Mouse (Mus musculus): ENCODE measurements around the gene Vwa3a. TPM values are rescaled to one million over a fixed set of nuclear protein-coding genes. Genes with fewer than 3 reads are reported as not detected.

The Vwa3a gene
- polyA plus RNA-seq, 1 experiment from 2014 or later, result 1.1 TPM

DNA sequence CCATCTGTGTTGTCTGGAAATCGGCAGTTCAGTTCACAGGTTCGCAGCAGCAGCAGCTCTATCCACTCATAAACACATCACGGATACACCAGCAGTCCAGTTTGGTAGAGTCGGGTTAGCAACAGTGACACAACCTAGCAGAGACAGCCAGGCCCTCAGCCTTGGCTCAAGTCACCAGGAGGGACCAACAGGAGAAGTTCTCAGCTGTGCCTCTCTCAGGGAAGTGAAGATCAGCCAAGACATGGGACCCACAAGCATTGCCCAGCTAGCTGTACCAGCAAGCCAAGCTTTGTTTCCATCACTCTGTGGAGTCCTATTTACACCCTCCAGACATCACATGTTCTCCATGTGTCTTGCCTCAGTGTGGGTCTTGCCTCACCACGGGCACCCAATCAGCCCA is 7.7 kb downstream of the Vwa3a start:
- 70% methylated on average over 5 of the region's 5 CpGs for WGBS
- Histone ChIP-seq H3K9me3 (replicated peaks) (no peaks in the 10 kb centered on the region), H3K9ac (no peak overlapping the region), H3K27ac (peak overlapping the region; percentile 60; the same call in 1 of the 2 replicates), H3K27me3 (no peaks in the 10 kb centered on the region), H3K36me3 (no peaks in the 10 kb centered on the region), H3K4me3 (no peak overlapping the region), H3K4me2 (no peak overlapping the region), H3K4me1 (replicated peaks) (no peaks in the 10 kb centered on the region; the same call in 1 of the 2 replicates)
- ATAC-seq (replicated peaks; ENCODE audit: insufficient number of reproducible peaks, insufficient read depth, low FRiP score, low read depth), result no peak

DNA sequence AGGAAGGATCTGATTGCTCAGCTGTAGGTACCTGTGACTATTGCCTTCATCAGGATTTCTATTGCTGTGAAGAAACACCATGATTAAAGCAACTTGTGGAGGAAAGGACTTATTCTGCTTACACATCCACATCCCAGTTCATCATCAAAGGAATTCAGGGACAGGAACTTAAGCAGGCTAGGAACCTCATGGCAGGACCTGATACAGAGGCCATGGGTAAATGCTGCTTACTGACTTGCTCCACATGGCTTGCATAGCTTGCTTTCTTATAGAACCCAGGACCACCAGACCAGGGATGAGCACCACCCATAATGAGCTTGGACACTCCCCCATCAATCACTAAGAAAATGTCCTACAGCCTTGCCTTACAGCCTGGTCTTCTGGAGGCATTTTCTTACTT is 9.4 kb downstream of the Vwa3a start:
- Histone ChIP-seq H3K4me2 (no peak overlapping the region), H3K27ac (no peak overlapping the region), H3K9ac (no peak overlapping the region), H3K36me3 (no peaks in the 10 kb centered on the region), H3K4me3 (no peak overlapping the region), H3K9me3 (replicated peaks) (no peaks in the 10 kb centered on the region), H3K27me3 (no peaks in the 10 kb centered on the region), H3K4me1 (replicated peaks) (no peaks in the 10 kb centered on the region; the same call in 1 of the 2 replicates)
- no peak for ATAC-seq (replicated peaks; ENCODE audit: insufficient number of reproducible peaks, insufficient read depth, low FRiP score, low read depth)

DNA sequence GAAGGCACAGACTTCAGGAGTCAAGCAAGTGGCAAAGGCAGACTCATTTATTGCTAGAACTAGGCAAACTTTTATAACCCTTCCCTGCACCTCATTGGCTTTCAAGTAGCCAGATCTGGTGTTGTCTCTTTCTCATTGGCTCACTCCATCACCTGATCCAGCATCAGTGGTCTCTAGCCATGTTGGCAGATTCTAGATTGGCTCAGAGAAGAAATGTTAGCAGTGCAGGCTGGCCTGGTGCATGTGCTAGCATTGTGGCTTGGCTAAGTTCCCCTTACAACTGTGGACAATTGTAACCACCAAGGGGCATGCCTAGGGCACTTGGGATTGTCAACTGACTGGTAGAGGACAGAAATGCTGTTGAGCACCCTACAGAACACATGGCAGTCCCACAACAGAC is 12.2 kb downstream of the Vwa3a start:
- H3K27me3 ChIP-seq, result no peaks in the 10 kb centered on the region
- H3K4me1 ChIP-seq (replicated peaks), result no peaks in the 10 kb centered on the region; the same call in 1 of the 2 replicates
- no peaks in the 10 kb centered on the region for H3K36me3 ChIP-seq
- H3K4me3 ChIP-seq, result no peak overlapping the region
- no peak for ATAC-seq (replicated peaks; ENCODE audit: insufficient number of reproducible peaks, insufficient read depth, low FRiP score, low read depth)
- H3K9ac ChIP-seq, result no peak overlapping the region
- no peak overlapping the region for H3K4me2 ChIP-seq
- no peaks in the 10 kb centered on the region for H3K9me3 ChIP-seq (replicated peaks)
- no peak overlapping the region for H3K27ac ChIP-seq

DNA sequence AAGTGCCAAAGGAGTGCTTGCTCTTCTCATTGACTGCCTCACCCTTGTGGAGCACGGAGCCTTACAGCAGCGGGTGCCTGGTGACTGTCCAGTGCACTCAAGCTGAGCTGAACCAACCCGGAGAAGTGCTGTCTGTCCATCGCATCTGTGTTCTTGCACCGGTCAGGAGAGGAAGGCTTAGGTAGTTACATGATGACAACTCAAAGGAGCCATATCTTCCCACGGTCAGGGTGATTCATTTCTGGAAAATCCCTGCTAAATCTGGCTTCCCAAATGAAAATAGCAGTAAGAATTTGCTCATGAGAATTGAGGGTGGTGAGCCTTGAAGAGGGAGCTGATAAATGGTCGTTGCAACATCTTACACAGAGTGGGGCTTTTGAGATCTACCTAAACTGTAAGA is 12.8 kb downstream of the Vwa3a start:
- no peak overlapping the region for H3K9ac ChIP-seq
- H3K27me3 ChIP-seq, result no peaks in the 10 kb centered on the region
- no peaks in the 10 kb centered on the region for H3K36me3 ChIP-seq
- H3K4me1 ChIP-seq (replicated peaks), result no peaks in the 10 kb centered on the region
- H3K27ac ChIP-seq, result no peak overlapping the region
- no peak overlapping the region for H3K4me2 ChIP-seq
- H3K9me3 ChIP-seq (replicated peaks), result no peaks in the 10 kb centered on the region
- WGBS, result 52% methylated on average over 7 of the region's 7 CpGs
- H3K4me3 ChIP-seq, result no peak overlapping the region
- no peak for ATAC-seq (replicated peaks; ENCODE audit: insufficient number of reproducible peaks, insufficient read depth, low FRiP score, low read depth)

DNA sequence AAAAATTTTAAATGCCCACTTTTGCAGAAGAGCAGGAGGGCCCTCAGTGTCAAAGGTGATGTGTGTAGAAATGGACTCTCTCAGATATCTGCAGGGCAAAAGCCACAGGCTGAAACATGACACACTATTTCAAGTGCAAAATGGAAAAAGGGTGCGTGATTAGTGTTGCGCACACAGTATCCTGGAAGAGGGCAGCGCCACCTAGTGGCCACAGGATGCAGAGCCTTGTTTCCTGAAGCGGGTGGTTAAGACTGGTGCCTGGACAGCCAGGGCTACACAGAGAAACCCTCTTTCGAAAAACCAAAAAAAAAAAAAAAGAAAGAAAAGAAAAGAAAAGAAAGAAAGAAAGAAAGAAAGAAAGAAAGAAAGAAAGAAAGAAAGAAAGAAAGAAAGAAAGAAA is 15.6 kb downstream of the Vwa3a start:
- no peaks in the 10 kb centered on the region for H3K27me3 ChIP-seq
- H3K4me2 ChIP-seq, result no peak overlapping the region
- no peaks in the 10 kb centered on the region for H3K4me1 ChIP-seq (replicated peaks)
- 5% methylated on average over 5 of the region's 5 CpGs for WGBS
- no peak overlapping the region for H3K4me3 ChIP-seq
- H3K27ac ChIP-seq, result no peak overlapping the region
- no peak for ATAC-seq (replicated peaks; ENCODE audit: insufficient number of reproducible peaks, insufficient read depth, low FRiP score, low read depth)
- H3K36me3 ChIP-seq, result no peaks in the 10 kb centered on the region
- no peak overlapping the region for H3K9ac ChIP-seq
- no peaks in the 10 kb centered on the region for H3K9me3 ChIP-seq (replicated peaks)

DNA sequence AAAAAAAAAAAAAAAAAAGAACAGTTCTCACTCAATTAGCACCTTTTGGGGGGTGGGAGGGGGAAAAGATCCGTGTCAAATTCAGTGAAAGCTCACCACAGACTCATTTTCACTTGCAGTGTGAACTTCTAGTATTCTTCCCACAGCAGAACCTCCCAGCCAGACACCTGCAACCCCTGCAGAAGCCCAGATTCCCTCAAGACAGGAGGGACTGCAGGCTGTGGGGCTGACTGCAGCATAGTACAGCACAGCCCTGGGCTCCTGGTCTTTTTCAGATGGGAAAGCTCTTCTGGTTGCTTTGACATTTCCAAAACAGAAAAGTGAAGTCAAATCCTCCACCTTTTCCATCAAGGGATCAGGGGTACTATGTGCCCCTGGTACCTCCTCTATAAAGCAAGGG is 28.3 kb downstream of the Vwa3a start:
- ATAC-seq (replicated peaks; ENCODE audit: insufficient number of reproducible peaks, insufficient read depth, low FRiP score, low read depth), result no peak
- Histone ChIP-seq H3K9ac (no peak overlapping the region), H3K27me3 (no peaks in the 10 kb centered on the region), H3K9me3 (replicated peaks) (no peaks in the 10 kb centered on the region), H3K4me2 (no peak overlapping the region), H3K27ac (no peak overlapping the region), H3K4me3 (no peak overlapping the region), H3K4me1 (replicated peaks) (no peaks in the 10 kb centered on the region), H3K36me3 (no peaks in the 10 kb centered on the region)
- 5% methylated on average over 1 of the region's 1 CpGs for WGBS

DNA sequence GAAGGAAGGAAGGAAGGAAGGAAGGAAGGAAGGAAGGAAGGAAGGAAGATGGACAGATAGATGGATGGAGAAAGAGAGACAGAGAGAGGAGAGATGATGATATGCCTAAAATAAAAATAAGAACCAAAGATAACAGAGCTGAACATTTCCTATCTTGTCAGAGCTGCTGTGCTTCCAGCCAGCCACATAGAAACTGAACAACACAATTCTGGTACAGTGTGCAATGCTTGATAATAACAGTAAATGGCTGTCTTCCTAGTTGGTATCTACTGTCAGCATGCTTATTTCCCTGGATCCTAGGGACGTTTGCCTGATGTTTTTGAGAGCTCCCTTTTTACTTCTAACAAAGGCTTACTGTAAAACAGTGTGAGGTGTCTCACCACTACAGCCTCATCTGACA is 32.3 kb downstream of the Vwa3a start:
- Histone ChIP-seq H3K27me3 (no peaks in the 10 kb centered on the region), H3K4me3 (no peak overlapping the region), H3K36me3 (no peaks in the 10 kb centered on the region), H3K4me1 (replicated peaks) (no peaks in the 10 kb centered on the region), H3K27ac (no peak overlapping the region), H3K9me3 (replicated peaks) (no peaks in the 10 kb centered on the region), H3K4me2 (no peak overlapping the region), H3K9ac (no peak overlapping the region)
- WGBS, result 34% methylated on average over 1 of the region's 1 CpGs
- ATAC-seq (replicated peaks; ENCODE audit: insufficient number of reproducible peaks, insufficient read depth, low FRiP score, low read depth), result no peak

DNA sequence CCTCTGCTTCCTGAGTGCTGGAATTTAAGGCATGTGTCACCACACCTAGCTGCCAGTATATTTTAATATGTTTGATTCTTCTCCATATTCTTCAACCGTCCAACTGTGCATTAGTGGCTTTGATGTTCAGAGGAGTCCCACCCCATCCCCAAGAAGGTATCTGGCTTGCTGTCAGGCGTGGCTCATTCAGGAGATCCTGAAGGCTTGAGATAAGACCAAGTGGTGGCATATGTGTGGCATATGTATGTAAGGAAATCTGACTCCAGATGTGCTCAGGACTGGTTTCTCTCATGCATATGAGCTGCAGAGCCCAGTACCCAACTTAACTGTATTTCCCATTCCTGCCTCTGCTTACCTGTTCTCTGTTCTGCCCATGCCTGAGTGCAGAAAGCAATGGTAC is 38.9 kb downstream of the Vwa3a start:
- Histone ChIP-seq H3K36me3 (no peaks in the 10 kb centered on the region), H3K4me3 (no peak overlapping the region), H3K27ac (no peak overlapping the region), H3K27me3 (no peaks in the 10 kb centered on the region), H3K9ac (no peak overlapping the region), H3K4me2 (no peak overlapping the region), H3K9me3 (replicated peaks) (no peaks in the 10 kb centered on the region), H3K4me1 (replicated peaks) (no peaks in the 10 kb centered on the region)
- 55% methylated on average over 2 of the region's 2 CpGs for WGBS
- no peak for ATAC-seq (replicated peaks; ENCODE audit: insufficient number of reproducible peaks, insufficient read depth, low FRiP score, low read depth)

DNA sequence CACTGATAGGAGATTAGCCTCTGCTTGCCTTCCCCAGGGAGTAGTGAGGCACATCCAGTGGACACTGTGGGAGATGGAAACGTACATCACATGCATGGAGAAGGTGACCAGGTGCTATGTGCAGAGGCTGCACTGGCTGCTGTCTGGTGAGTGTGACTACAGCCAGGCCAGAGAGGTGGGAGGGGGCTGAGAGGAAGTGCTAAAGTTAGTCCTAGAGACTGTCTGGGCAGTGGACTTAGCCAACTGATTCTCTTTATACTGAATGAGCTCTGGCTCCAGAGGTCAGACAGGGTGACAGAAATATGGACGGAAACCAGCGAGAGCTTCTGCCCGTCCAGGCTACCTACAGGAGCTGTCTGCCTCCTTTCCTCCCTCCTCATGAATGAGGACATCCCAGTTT is 56.4 kb downstream of the Vwa3a start:
- 52% methylated on average over 4 of the region's 4 CpGs for WGBS
- H3K4me1 ChIP-seq (replicated peaks), result no peaks in the 10 kb centered on the region
- no peak for ATAC-seq (replicated peaks; ENCODE audit: insufficient number of reproducible peaks, insufficient read depth, low FRiP score, low read depth)
- no peaks in the 10 kb centered on the region for H3K27me3 ChIP-seq
- no peaks in the 10 kb centered on the region for H3K9me3 ChIP-seq (replicated peaks)
- H3K4me3 ChIP-seq, result no peak overlapping the region
- no peak overlapping the region for H3K4me2 ChIP-seq
- H3K9ac ChIP-seq, result no peak overlapping the region
- no peaks in the 10 kb centered on the region for H3K36me3 ChIP-seq
- H3K27ac ChIP-seq, result no peak overlapping the region

DNA sequence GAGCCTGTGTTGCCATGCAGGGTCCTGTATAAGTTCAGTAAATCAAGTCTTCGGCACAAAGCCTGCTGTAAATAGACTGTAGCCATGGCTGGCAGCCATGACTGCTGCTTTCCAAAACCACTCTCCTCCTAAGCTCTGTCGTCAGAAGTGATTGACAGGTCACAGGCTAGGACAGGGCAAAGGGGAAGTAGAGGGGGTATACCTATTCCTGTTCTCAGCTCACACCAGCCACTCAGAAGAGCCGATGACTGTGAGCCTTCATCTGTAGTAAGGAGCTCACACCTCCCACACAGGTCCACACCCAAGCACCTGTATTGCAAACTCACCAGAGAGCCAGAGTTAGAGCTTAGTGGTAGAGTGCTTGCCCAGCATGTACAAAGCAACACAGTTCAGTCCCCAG is 57.3 kb downstream of the Vwa3a start:
- no peak for ATAC-seq (replicated peaks; ENCODE audit: insufficient number of reproducible peaks, insufficient read depth, low FRiP score, low read depth)
- no peaks in the 10 kb centered on the region for H3K4me1 ChIP-seq (replicated peaks)
- H3K36me3 ChIP-seq, result no peaks in the 10 kb centered on the region
- H3K27me3 ChIP-seq, result no peaks in the 10 kb centered on the region
- no peak overlapping the region for H3K27ac ChIP-seq
- WGBS, result 44% methylated on average over 3 of the region's 3 CpGs
- no peak overlapping the region for H3K4me2 ChIP-seq
- no peak overlapping the region for H3K4me3 ChIP-seq
- no peak overlapping the region for H3K9ac ChIP-seq
- no peaks in the 10 kb centered on the region for H3K9me3 ChIP-seq (replicated peaks)

DNA sequence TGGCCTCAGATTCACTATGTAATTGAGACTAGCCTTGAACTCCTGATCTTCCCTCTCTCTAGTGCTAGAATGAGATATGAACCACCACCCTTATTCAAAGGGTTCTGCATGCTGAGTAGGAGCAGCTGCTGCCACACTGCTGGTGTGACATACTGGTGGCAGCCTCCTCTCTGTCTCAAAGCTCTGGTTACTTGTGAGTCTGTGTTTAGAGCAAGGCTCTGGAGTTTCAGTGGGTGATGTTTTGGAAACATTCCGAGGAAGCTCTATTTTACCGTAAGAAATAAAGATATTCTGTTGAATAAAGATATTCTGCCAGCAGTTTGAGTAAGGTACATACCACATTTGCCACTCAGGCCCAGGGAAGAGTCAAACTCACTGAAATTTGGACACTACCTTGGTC is 64.2 kb downstream of the Vwa3a start:
- Histone ChIP-seq H3K36me3 (no peaks in the 10 kb centered on the region), H3K4me1 (replicated peaks) (no peaks in the 10 kb centered on the region), H3K9me3 (replicated peaks) (no peaks in the 10 kb centered on the region), H3K4me2 (no peak overlapping the region), H3K9ac (no peak overlapping the region), H3K4me3 (no peak overlapping the region), H3K27ac (no peak overlapping the region), H3K27me3 (0 out of 2 replicates have a peak, but pooled peaks cover 2% of the 10 kb centered on the region)
- 84% methylated on average over 2 of the region's 2 CpGs for WGBS
- ATAC-seq (replicated peaks; ENCODE audit: insufficient number of reproducible peaks, insufficient read depth, low FRiP score, low read depth), result no peak

DNA sequence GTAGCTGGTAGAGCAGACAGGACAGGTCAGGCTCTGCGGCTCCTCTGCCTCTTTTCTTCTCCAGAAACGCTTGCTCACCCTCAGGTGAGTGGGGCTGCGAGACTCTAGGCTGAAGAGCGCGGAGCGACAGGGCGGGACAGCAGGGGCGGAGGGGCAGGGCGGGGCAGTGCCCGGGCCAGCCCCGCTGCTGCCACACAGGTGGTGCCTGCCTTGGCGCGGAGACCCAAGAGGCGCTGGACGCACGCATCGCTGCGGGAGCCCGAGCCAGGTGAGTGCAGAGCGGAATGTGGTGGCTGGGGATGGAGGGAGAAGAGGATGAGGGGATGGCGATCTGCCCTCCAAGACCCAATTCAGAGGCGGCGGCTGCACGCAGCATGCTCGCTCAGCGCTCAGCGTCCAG is 70.6 kb downstream of the Vwa3a start:
- peaks cover 4% of the 10 kb centered on the region for H3K4me1 ChIP-seq (replicated peaks)
- WGBS, result 5% methylated on average over 27 of the region's 27 CpGs
- H3K9me3 ChIP-seq (replicated peaks), result no peaks in the 10 kb centered on the region
- H3K9ac ChIP-seq, result no peak overlapping the region
- H3K36me3 ChIP-seq, result no peaks in the 10 kb centered on the region
- peaks cover 17% of the 10 kb centered on the region for H3K27me3 ChIP-seq
- ATAC-seq (replicated peaks; ENCODE audit: insufficient number of reproducible peaks, insufficient read depth, low FRiP score, low read depth), result no peak
- peak overlapping the region; percentile 54 for H3K4me2 ChIP-seq
- H3K27ac ChIP-seq, result no peak overlapping the region
- H3K4me3 ChIP-seq, result peak overlapping the region; percentile 18
